Mouse (Mus musculus) spleen, adult 18-20 months (tissue): ENCODE measurements around the gene Akap6.
"Not testable (repeated sequence)": the region's sequence is repeated elsewhere in the genome, so short reads cannot be mapped to it uniquely, and the experiment has no call there.

Experiments
- DNase-seq, 2 experiments: peaks; one replicate each; pipeline ENCODE4 v3.0.0; 2022; ENCODE audit warnings: mixed read lengths in 2 of 2

The Akap6 gene

GRCm38 (mm10) chr12:52711857-52712640 is 12.9 kb downstream of the Akap6 start:
- DNase-seq = no peak

- no peak for DNase-seq
Measured at GRCm38 (mm10) chr12:52718392-52718791, 19.2 kb downstream of the Akap6 start.

- DNase-seq = no peak
Measured at GRCm38 (mm10) chr12:52719232-52719631, 20.0 kb downstream of the Akap6 start.

GRCm38 (mm10) chr12:52719681-52720080 is 20.5 kb downstream of the Akap6 start:
- DNase-seq = no peak

GRCm38 (mm10) chr12:52724039-52724615 is 24.9 kb downstream of the Akap6 start:
- DNase-seq = not testable (repeated sequence)

GRCm38 (mm10) chr12:52726434-52727231 is 27.4 kb downstream of the Akap6 start:
- DNase-seq = no peak

- DNase-seq = no peak
Measured at GRCm38 (mm10) chr12:52729396-52729795, 30.2 kb downstream of the Akap6 start.

GRCm38 (mm10) chr12:52735161-52735560 is 36.0 kb downstream of the Akap6 start:
- not testable (repeated sequence) for DNase-seq

- DNase-seq = no peak
Measured at GRCm38 (mm10) chr12:52737151-52737550, 38.0 kb downstream of the Akap6 start.

- DNase-seq = no peak
Measured at GRCm38 (mm10) chr12:52739326-52739725, 40.1 kb downstream of the Akap6 start.

GRCm38 (mm10) chr12:52741801-52742200 is 42.6 kb downstream of the Akap6 start:
- no peak for DNase-seq

GRCm38 (mm10) chr12:52750006-52750405 is 50.8 kb downstream of the Akap6 start:
- DNase-seq = no peak

GRCm38 (mm10) chr12:52755649-52756048 is 56.5 kb downstream of the Akap6 start:
- no peak for DNase-seq

- DNase-seq = no peak
Measured at GRCm38 (mm10) chr12:52757881-52758280, 58.7 kb downstream of the Akap6 start.

- DNase-seq = no peak
Measured at GRCm38 (mm10) chr12:52764046-52764445, 64.9 kb downstream of the Akap6 start.

GRCm38 (mm10) chr12:52764810-52765209 is 65.6 kb downstream of the Akap6 start:
- DNase-seq = no peak

GRCm38 (mm10) chr12:52769561-52769960 is 70.4 kb downstream of the Akap6 start:
- no peak for DNase-seq

- DNase-seq = no peak
Measured at GRCm38 (mm10) chr12:52771931-52772330, 72.7 kb downstream of the Akap6 start.

GRCm38 (mm10) chr12:52772494-52773280 is 73.5 kb downstream of the Akap6 start:
- DNase-seq = no peak

GRCm38 (mm10) chr12:52773847-52774246 is 74.7 kb downstream of the Akap6 start:
- DNase-seq = no peak

- DNase-seq = no peak
Measured at GRCm38 (mm10) chr12:52774382-52774781, 75.2 kb downstream of the Akap6 start.

GRCm38 (mm10) chr12:52780216-52780615 is 81.0 kb downstream of the Akap6 start:
- DNase-seq = no peak

GRCm38 (mm10) chr12:52781066-52781465 is 81.9 kb downstream of the Akap6 start:
- DNase-seq = no peak
